Mouse (Mus musculus) spleen, embryonic (tissue): ENCODE measurements at regions not wholly inside any gene's neighbourhood (a gene's known extent, or its start where the extent isn't known, plus 50 kb on each side); places are given as distances from the start of the nearest gene placed in this dataset.
"Not testable (repeated sequence)": the region's sequence is repeated elsewhere in the genome, so short reads cannot be mapped to it uniquely, and the experiment has no call there.

ENCODE experiments used
- CTCF ChIA-PET: fragments of 350-600 bp; sonication (Branson Sonifier 250); formaldehyde crosslinking; loops from one replicate; lab custom pipeline; 2022; lab: Charles Lee

DNA sequence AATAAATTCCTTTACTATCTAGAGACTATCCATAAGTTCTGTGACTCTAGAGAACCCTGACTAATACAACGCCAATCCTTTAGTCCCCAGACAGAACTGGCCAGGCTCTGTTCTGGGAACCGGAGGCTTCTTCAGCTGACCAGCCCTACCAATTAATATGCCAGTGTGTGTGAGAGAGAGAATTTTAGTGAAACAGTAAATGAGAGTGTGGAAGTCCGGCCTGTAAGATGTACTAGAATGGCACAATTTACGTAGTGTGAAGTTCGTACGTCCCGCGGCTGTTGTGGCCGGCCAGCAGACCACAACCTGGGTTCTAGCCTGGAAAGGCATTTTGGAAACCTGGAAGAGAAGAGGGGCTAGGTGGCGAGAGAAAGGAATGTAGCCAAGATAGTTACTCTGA is 83.7 kb upstream of the Lemd2 start:
- CTCF ChIA-PET: not testable (repeated sequence)

DNA sequence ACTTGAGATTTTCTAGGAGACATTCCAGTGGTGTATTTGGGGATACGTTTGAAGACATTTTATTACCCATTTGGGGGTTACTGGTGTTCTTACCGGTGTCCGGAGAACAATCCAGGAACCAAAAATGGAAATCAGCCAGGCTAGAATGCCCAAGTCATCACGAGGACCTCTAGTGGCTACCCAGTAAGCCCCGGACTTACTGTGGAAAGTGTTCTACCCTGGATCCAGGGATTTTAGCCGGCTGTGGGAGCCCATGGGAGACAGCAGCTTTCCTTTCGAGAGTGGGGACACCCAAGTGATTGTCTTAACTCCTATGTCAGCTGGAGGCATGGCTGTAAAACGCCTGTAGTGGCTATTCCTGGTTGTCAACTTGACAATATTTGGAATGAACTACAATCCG is 77.0 kb upstream of the Lemd2 start:
- CTCF ChIA-PET: no interaction called here

DNA sequence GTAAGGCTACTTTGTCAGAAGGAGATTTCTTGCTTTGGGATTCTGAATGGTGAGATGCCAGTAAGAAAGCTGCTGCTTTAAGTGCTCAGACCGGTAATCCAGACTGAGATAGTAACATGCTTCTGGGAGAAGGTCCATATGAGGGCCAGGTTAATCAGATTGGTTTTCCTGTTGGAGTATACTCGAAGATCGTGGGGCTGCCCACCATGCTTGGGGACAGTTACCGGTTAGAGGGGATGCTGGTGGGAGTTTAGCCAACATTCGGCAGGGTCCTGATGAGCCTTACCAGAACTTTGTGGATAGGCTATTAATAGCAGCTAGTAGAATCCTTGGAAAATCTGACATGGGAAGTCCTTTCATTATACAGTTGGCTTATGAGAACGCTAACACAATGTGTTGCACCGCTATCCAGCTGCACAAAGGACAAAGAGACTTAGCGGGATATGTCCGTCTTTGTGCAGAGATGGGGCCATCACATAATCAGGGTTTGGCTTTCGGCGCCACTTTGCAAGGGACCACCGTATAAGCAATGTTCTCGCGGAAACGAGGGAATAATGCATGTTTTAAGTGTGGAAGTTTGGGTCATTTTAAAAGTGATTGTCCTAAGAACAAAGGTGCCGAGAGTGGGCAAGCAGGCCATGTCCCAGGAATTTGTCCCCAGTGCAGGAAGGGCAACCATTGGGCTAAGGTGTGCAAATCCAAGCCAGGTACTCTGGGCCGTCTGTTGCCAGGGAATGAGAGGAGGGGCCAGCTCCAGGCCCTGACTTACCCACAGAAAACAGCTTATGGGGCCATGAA is 75.4 kb upstream of the Lemd2 start:
- CTCF ChIA-PET: not testable (repeated sequence)

DNA sequence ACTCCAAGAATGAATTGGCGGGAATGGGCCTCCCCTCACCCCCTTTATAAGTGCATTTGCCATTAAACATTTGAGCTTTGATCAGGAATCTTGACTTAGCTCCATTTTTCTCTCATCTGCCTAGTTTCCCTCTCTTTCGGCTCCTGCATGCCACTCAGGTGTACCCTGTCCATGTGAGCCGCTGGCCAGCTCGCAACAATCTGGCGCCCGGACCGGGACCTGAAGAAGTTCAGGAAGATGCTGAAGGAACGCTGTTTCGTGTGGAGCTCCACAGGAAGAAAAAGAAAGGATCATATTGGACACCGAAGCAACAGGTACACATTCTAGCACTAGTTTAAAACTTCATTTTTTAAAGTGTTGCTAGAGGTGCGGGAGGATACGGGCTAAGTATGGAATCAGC is 73.5 kb upstream of the Lemd2 start:
- CTCF ChIA-PET: not testable (repeated sequence)

DNA sequence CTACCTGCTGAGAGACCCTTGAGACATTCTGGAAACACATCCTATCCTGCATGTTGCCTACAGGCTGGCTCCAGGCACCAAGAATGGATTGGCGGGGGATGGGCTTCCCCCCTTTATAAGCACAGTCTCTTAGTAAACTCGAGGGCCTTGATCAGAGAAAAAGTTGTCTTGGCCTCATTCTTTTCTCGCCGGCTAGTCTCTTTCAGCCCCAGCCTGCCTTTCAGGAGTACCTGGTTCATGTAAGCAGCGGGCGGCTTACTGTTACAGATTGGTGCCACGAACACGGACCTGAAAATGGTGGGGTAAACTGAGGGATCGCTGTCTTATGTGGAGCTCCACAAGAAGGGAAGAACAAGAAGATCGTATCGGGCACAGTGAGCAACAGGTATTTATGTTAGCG is 67.5 kb upstream of the Lemd2 start:
- CTCF ChIA-PET: not testable (repeated sequence)

DNA sequence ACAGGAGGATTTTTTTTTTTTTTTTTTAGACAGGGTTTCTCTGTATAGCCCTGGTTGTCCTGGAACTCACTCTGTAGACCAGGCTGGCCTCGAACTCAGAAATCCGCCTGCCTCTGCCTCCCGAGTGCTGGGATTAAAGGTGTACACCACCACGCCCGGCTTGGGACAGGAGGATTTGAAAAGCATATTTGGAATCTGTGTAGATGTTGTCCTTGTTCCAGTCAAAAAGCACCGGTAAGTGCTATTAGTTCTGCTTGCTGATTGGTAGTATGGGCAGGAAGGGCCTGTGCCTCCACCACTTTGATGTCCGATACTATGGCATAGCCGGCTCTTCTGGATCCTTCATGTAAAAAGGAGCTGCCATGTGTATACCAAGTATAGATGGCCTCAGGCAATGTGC is 66.5 kb upstream of the Lemd2 start:
- CTCF ChIA-PET: not testable (repeated sequence)

DNA sequence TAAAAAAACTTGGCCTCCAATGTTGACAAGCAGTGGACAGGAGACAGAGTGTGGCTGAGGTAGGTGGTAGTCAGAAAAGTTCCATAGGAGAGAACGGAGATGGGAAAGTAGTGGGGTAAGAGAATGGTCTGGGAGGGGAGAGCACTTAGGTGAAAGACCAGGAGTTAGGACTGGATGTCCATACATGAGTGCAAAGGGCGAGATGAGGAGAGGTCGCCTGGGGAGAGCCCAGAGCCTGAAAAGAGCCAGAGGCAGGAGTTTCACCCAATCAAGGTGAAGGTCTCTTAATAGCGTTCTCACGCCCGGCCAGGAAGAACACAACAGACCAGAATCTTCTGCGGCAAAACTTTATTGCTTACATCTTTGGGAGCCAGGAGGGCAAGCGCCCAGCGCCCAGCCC is 60.3 kb upstream of the Lemd2 start:
- CTCF ChIA-PET: not testable (repeated sequence)

DNA sequence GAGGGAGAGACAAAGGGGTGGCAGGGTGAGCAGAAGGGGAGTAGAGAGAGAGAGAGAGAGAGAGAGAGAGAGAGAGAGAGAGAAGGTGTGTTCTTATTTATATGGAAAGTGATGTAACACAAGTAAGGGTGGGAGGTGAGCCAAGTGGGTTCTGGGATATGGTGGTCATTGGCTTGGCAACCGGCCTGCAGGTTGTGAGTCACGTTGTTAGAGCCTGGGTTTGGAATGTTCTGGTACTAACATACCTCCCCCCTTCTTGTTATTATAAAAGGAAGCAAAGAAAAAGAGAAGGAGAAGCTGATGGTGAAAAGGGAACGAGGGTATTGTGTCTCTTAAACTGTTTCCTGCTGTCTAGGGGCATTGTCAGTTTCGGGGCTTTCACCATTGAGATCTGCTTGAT is 58.3 kb upstream of the Lemd2 start:
- CTCF ChIA-PET: no interaction called here

DNA sequence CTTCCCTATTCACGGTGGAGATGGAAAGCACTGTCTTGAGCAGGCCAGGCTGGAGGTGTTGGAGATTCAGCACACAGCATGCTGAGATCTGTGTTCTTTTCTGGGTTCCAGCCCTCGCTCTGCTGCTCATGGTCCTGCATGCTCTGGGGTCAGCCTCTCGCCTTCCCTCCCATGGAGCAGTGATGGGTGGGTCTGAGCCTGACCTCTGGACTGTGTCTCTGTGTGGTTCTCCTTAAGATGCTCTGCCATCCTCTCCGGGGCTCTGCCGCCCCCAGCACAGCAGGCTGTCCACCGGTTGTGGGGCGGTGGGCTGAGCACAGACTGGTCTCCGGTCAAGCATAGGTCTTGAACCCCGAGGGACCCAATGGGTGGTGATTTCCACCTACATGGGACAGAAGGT is 57.7 kb upstream of the Lemd2 start:
- CTCF ChIA-PET: no interaction called here

DNA sequence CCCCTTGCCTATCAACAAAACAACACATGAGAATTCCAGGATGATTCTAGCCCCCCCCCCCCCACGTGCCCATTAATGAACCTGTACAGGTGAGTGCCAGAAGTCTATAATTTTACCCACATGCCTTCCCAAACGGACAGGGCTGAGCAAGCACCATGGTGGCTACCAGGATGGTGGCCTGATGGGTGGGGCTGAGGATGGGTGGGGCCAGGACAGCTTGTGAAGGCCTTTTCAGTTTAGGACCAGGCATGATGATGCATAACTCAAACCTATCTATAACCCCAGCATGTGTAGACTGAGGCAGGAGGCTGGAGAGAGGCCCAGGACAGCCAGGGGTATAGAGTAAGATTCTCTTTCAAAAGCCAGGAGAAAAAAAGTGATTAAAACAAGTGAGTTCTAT is 57.0 kb upstream of the Lemd2 start:
- CTCF ChIA-PET: no interaction called here

DNA sequence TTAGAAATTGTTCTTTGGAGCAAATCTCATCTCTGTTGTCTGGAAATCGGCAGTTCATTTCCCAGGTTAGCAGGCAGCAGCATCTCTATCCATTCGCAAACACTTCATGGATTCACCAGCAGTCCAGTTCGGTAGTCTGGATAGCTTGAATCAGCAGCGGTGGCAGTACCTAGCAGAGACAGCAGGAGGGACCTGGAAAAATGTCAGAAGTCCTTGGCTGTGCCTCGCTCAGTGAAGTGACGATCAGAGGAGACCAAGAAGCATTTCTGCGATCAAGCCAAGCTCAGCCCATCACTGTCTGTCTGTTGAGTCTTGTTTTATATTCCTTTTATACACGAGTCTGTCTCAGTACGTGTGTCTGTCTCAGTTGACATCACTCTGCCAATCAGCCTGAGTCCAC is 55.8 kb upstream of the Lemd2 start:
- CTCF ChIA-PET: no interaction called here

DNA sequence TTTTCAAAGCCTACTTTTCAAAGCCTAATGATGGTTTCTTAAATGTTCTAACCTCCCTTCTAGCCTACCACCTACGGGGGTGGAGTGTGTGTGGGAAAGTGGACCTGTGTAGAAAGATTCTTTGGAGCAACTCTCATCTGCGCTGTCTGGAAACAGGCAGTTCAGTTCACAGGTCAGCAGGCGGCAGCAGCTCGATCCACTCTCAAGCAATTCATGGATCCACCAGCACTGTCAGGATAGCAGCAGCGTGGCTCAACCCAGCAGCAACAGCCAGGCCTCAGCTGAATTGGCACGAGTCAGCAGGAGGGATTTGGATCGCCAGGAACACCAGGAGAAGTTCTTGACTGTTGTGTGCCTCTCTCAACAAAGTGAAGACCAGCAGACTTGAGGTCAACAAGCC is 53.1 kb upstream of the Lemd2 start:
- CTCF ChIA-PET: no interaction called here

DNA sequence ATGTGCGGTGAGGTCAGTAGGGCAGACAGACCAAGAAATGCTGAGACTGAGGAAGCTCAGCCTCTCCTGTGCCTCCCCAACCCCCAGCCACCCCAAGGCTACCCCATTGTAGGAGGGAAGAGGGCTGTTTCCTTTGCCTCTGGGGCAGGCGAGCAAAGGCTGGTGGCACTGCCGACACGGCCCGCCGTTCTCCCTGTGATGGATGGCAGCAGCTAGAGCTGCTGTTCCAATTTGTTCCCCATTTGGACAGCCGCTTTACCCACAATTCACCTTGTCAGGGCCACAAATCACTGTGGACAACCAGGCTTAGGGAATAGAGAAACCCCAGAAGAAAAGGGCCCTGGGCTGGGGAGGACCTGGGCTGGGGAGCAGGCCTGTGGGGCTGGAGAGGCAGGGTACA is 51.5 kb upstream of the Lemd2 start:
- CTCF ChIA-PET: no interaction called here
